Mouse (Mus musculus): ENCODE measurements around the gene Dpm1. TPM values are rescaled to one million over a fixed set of nuclear protein-coding genes. Genes with fewer than 3 reads are reported as not detected.

Dpm1 gene
- polyA plus RNA-seq, 1 experiment: 29.5 TPM

DNA sequence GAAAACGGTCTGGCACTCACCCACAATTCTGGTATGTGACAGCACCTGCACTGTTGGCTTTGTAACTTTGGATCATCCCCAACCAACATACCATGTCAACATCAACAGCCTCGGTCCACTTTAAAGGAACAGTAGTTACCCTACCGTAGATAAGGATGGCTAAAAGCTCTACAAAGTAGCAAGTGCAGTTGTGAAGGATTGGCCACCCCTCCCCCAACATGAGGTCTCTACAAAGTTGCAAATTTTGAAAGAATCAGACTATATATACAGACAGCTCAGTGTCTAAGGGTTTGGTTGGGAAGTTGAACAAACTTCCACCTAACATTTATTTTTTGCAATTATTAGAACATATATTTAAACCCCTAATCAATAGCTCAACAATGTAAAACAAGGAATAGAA is 22.5 kb downstream of the Dpm1 start:
- no peaks in the 10 kb centered on the region for H3K27me3 ChIP-seq (ENCODE audit: control insufficient read depth, insufficient read depth, low read length)
- H3K4me3 ChIP-seq (ENCODE audit: control insufficient read depth, insufficient read depth, low read length): no peak overlapping the region
- WGBS: 98% methylated on average over 3 of the region's 3 CpGs
- no peak for DNase-seq
- peaks cover 9% of the 10 kb centered on the region for H3K4me1 ChIP-seq (replicated peaks; ENCODE audit: control insufficient read depth, insufficient read depth, low read length)
- H3K36me3 ChIP-seq (ENCODE audit: control insufficient read depth, insufficient read depth, low read length): peaks cover 15% of the 10 kb centered on the region
- TF ChIP-seq POLR2A (IDR thresholded peaks at IDR 0.05; ENCODE audit: control insufficient read depth, extremely low read depth, insufficient read depth, low read length, poor library complexity): no peak
- TF ChIP-seq CTCF (IDR thresholded peaks at IDR 0.05; ENCODE audit: borderline replicate concordance, control insufficient read depth, extremely low read depth, insufficient read depth, low read length, poor library complexity): no peak
- no peak overlapping the region for H3K27ac ChIP-seq (ENCODE audit: control insufficient read depth, insufficient read depth, low read length)

- peak; percentile 19; the same call in 1 of the 2 replicates for TF ChIP-seq POLR2A (IDR thresholded peaks at IDR 0.05; ENCODE audit: control insufficient read depth, extremely low read depth, insufficient read depth, low read length, poor library complexity)
- peak; percentile 61; the same call in 1 of the 2 replicates for TF ChIP-seq CTCF (IDR thresholded peaks at IDR 0.05; ENCODE audit: borderline replicate concordance, control insufficient read depth, extremely low read depth, insufficient read depth, low read length, poor library complexity)
- H3K27ac ChIP-seq (ENCODE audit: control insufficient read depth, insufficient read depth, low read length): peak within 1 kb of the TSS; percentile 46
- peaks cover 7% of the 10 kb centered on the region for H3K36me3 ChIP-seq (ENCODE audit: control insufficient read depth, insufficient read depth, low read length)
- peak within 1 kb of the TSS; percentile 96 for H3K4me3 ChIP-seq (ENCODE audit: control insufficient read depth, insufficient read depth, low read length)
- DNase-seq: peak; percentile 97
- H3K27me3 ChIP-seq (ENCODE audit: control insufficient read depth, insufficient read depth, low read length): no peaks in the 10 kb centered on the region
- under 1% methylated on average over 75 of the region's 89 CpGs for WGBS
- peaks cover 9% of the 10 kb centered on the region for H3K4me1 ChIP-seq (replicated peaks; ENCODE audit: control insufficient read depth, insufficient read depth, low read length)
Observed at GRCm38 (mm10) chr2:168206725-168207644, 23.4 kb downstream of the Dpm1 start, which contains the start of gene Adnp. Adnp (minus strand) TSS chr2:168207112.

- TF ChIP-seq POLR2A (IDR thresholded peaks at IDR 0.05; ENCODE audit: control insufficient read depth, extremely low read depth, insufficient read depth, low read length, poor library complexity) (no peak), CTCF (IDR thresholded peaks at IDR 0.05; ENCODE audit: borderline replicate concordance, control insufficient read depth, extremely low read depth, insufficient read depth, low read length, poor library complexity) (no peak)
- H3K27ac ChIP-seq (ENCODE audit: control insufficient read depth, insufficient read depth, low read length): peak overlapping the region; percentile 17
- WGBS: under 1% methylated on average over 48 of the region's 49 CpGs
- DNase-seq: peak; percentile 50
- H3K4me1 ChIP-seq (replicated peaks; ENCODE audit: control insufficient read depth, insufficient read depth, low read length): peaks cover 9% of the 10 kb centered on the region
- no peaks in the 10 kb centered on the region for H3K27me3 ChIP-seq (ENCODE audit: control insufficient read depth, insufficient read depth, low read length)
- peak overlapping the region; percentile 96 for H3K4me3 ChIP-seq (ENCODE audit: control insufficient read depth, insufficient read depth, low read length)
- H3K36me3 ChIP-seq (ENCODE audit: control insufficient read depth, insufficient read depth, low read length): no peaks in the 10 kb centered on the region; the same call in 1 of the 2 replicates
Observed at GRCm38 (mm10) chr2:168205681-168206631, 24.4 kb downstream of the Dpm1 start.

GRCm38 (mm10) chr2:168205265-168205664 is 25.1 kb downstream of the Dpm1 start:
- WGBS: 7% methylated on average over 6 of the region's 6 CpGs
- Histone ChIP-seq H3K4me1 (replicated peaks; ENCODE audit: control insufficient read depth, insufficient read depth, low read length) (peaks cover 9% of the 10 kb centered on the region), H3K27ac (ENCODE audit: control insufficient read depth, insufficient read depth, low read length) (peak overlapping the region; percentile 14), H3K27me3 (ENCODE audit: control insufficient read depth, insufficient read depth, low read length) (no peaks in the 10 kb centered on the region), H3K4me3 (ENCODE audit: control insufficient read depth, insufficient read depth, low read length) (peak overlapping the region; percentile 96), H3K36me3 (ENCODE audit: control insufficient read depth, insufficient read depth, low read length) (no peaks in the 10 kb centered on the region; the same call in 1 of the 2 replicates)
- no peak for TF ChIP-seq POLR2A (IDR thresholded peaks at IDR 0.05; ENCODE audit: control insufficient read depth, extremely low read depth, insufficient read depth, low read length, poor library complexity)
- peak; percentile 87; the same call in 1 of the 2 replicates for TF ChIP-seq CTCF (IDR thresholded peaks at IDR 0.05; ENCODE audit: borderline replicate concordance, control insufficient read depth, extremely low read depth, insufficient read depth, low read length, poor library complexity)
- DNase-seq: peak; percentile 88

DNA sequence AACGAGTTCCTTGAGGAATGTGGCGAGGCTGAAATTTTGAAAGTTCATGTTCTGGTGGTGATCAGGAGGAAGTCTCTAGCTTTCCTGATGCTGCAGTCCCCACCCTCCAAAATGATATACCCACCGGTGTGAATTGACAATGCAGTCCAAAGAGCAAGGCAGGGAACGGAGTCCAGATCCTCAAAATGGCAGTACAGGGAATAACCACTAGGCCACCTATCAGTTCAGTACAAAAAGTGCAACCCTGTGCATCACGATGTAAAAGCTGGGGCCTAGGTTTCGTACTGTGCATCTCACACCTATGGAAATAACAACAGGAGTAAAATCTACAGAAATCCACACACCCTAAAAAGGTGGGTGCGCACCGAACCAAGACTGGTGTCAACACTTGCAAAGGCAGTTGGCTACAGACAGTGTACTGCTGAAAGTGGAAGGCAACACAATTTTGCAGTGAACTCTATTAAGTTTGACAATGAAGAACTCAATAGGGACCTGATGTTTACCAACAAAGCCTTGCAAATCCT is 25.9 kb downstream of the Dpm1 start:
- Histone ChIP-seq H3K27ac (ENCODE audit: control insufficient read depth, insufficient read depth, low read length) (no peak overlapping the region), H3K36me3 (ENCODE audit: control insufficient read depth, insufficient read depth, low read length) (no peaks in the 10 kb centered on the region), H3K27me3 (ENCODE audit: control insufficient read depth, insufficient read depth, low read length) (no peaks in the 10 kb centered on the region), H3K4me3 (ENCODE audit: control insufficient read depth, insufficient read depth, low read length) (no peak overlapping the region), H3K4me1 (replicated peaks; ENCODE audit: control insufficient read depth, insufficient read depth, low read length) (peaks cover 13% of the 10 kb centered on the region)
- no peak for DNase-seq
- no peak for TF ChIP-seq CTCF (IDR thresholded peaks at IDR 0.05; ENCODE audit: borderline replicate concordance, control insufficient read depth, extremely low read depth, insufficient read depth, low read length, poor library complexity)
- no peak for TF ChIP-seq POLR2A (IDR thresholded peaks at IDR 0.05; ENCODE audit: control insufficient read depth, extremely low read depth, insufficient read depth, low read length, poor library complexity)
- WGBS: 79% methylated on average over 8 of the region's 8 CpGs
